Mouse (Mus musculus): ENCODE measurements around the gene Qrsl1. TPM values are rescaled to one million over a fixed set of nuclear protein-coding genes. Genes with fewer than 3 reads are reported as not detected.

The Qrsl1 gene
- polyA plus RNA-seq, 1 experiment from 2014 or later: 3.5 TPM

DNA sequence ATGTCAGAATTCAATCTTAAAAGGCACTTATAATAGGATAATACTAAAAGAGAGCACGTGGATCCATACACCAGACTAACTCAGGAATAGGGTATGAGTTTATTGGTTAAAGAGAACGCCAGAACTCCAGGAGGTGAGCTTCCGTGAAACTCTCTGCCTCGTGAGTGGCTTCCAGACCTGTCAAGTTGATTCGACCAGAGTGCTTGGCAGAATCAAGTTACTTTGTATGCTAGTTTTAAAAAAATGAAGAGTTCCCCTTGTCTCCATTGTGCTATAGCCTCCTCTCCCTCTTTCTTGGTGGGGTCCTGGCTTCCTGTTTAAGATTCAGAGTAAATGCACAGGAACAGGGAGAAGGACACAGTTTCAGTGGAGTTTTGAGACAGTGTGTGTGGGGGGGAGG, 60.1 kb downstream of the Qrsl1 start:
- H3K36me3 ChIP-seq (ENCODE audit: inconsistent target): no peaks in the 10 kb centered on the region
- H3K4me3 ChIP-seq (ENCODE audit: inconsistent target): no peak overlapping the region
- WGBS (ENCODE audit: missing documents): 90% methylated on average over 5 of the region's 5 CpGs
- no peaks in the 10 kb centered on the region for H3K79me2 ChIP-seq (ENCODE audit: inconsistent target)
- H3K27ac ChIP-seq: peak overlapping the region; percentile 58

DNA sequence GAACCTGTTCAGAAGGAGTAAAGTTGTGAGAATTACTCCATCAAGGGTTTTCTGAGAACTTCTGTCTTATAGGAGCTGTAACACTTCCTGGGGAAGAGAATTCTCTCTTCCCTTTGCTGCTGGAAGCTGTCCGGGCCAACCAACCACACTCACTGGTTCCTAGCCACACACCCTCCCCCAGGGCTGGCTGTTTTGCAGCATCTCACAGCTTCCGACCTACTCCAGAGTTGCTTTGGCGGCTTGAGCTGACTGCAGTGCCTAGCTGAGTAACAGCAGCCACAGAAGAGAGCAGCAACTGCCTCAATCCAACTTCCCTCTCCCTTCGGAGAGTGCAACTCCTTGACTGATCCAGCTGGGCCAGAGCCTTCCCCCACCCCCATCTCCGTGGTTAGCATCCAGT, 68.7 kb downstream of the Qrsl1 start:
- no peaks in the 10 kb centered on the region for H3K79me2 ChIP-seq (ENCODE audit: inconsistent target)
- WGBS (ENCODE audit: missing documents): 10% methylated on average over 5 of the region's 5 CpGs
- no peaks in the 10 kb centered on the region for H3K36me3 ChIP-seq (ENCODE audit: inconsistent target)

DNA sequence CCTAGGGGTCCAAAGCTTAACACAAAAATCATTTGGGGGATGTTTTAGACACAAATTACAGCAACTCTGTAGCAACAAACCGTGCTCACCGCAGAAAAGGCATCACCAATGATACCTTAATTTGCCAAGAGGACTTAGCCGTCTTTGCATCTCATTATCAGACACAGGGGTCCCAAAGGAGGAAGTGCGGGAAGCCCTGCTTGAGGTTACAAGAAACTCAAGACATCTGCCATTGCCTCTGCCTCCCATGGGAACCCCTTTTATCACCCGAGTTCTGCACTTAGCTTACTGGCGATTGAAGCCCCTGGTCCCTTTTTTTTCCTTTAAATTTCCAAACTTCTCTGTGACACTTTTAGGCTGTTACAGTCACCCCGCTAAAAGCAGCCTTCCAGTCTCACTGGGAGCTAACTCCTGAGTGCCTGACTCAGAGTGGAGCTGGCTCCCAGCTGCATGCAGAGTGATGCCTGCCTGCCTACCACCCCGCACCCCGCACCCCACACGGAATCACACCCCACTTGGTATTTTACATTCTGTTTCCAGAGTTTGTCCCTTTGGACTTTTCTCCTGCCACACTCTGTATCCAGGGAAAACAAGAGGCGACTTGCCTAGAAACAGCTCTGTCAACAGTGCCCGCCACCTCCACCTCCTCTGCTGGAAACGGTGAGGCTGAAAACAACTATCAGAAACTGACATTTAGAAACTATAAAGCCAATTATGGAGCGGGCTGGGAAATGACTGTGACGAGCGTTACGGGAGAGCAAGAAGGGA, 71.1 kb downstream of the Qrsl1 start:
- 84% methylated on average over 17 of the region's 17 CpGs for WGBS (ENCODE audit: missing documents)
- Histone ChIP-seq H3K27ac (no peak overlapping the region), H3K4me3 (ENCODE audit: inconsistent target) (no peak overlapping the region), H3K36me3 (ENCODE audit: inconsistent target) (no peaks in the 10 kb centered on the region), H3K79me2 (ENCODE audit: inconsistent target) (no peaks in the 10 kb centered on the region)

More for the DNA sequence above, 68.7 kb downstream of the Qrsl1 start:
- H3K27ac ChIP-seq: no peak overlapping the region
- H3K4me3 ChIP-seq (ENCODE audit: inconsistent target): no peak overlapping the region

DNA sequence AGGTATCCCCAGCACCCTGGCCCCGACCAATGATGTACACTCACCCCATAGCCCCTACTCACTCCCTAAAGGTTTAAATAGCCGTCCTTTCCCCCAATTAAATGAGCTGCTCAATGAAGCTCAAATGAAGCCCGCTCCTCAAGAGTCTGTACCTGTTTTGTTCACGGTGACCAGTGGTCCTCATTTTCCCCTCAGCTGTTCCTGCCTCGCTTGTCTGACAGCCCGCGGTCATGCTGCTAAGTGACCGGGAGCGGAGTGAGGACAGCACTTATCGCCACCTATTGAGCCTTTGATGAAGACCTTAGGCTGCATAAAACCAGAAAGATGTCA, 72.9 kb downstream of the Qrsl1 start:
- WGBS (ENCODE audit: missing documents): 97% methylated on average over 10 of the region's 10 CpGs

DNA sequence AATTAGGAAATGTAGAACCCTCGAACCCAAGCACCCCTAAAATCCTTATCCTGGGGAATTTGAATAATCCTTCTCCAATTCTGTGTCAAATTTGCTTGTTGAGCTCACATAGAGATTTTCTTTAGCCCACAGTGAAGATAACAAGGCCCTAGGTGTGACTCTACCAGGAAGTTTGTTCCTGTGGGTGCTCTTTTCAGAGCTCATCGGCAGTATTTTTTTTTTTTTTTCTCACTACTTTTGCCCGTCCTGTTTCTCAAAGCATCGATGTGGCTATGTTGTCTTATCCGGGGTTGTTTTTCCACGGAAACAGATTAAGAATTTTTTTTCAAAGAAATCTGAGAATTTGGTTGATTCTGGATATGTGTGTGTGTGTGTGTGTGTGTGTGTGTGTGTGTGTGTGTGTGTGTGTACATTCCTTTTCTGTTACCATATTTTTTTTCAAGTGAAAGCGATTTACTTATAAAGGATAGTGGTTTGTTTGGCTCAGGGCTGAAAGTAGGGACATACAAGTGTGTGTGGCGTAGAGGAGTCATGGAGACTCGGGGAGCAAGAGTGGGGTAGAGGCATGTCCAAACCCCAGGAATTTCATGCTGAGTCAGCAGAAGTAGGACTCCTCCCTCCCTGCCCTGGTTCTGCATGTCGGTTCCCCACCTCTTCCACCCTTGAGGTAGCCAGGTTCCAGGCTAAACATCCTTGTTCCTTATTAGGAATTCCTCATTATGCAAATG, 73.4 kb downstream of the Qrsl1 start:
- no peaks in the 10 kb centered on the region for H3K36me3 ChIP-seq (ENCODE audit: inconsistent target)
- no peak overlapping the region for H3K4me3 ChIP-seq (ENCODE audit: inconsistent target)
- no peak overlapping the region for H3K27ac ChIP-seq
- no peaks in the 10 kb centered on the region for H3K79me2 ChIP-seq (ENCODE audit: inconsistent target)
- WGBS (ENCODE audit: missing documents): 94% methylated on average over 10 of the region's 10 CpGs

More for the DNA sequence above, 72.9 kb downstream of the Qrsl1 start:
- H3K36me3 ChIP-seq (ENCODE audit: inconsistent target): no peaks in the 10 kb centered on the region
- H3K4me3 ChIP-seq (ENCODE audit: inconsistent target): no peak overlapping the region
- no peak overlapping the region for H3K27ac ChIP-seq
- no peaks in the 10 kb centered on the region for H3K79me2 ChIP-seq (ENCODE audit: inconsistent target)

DNA sequence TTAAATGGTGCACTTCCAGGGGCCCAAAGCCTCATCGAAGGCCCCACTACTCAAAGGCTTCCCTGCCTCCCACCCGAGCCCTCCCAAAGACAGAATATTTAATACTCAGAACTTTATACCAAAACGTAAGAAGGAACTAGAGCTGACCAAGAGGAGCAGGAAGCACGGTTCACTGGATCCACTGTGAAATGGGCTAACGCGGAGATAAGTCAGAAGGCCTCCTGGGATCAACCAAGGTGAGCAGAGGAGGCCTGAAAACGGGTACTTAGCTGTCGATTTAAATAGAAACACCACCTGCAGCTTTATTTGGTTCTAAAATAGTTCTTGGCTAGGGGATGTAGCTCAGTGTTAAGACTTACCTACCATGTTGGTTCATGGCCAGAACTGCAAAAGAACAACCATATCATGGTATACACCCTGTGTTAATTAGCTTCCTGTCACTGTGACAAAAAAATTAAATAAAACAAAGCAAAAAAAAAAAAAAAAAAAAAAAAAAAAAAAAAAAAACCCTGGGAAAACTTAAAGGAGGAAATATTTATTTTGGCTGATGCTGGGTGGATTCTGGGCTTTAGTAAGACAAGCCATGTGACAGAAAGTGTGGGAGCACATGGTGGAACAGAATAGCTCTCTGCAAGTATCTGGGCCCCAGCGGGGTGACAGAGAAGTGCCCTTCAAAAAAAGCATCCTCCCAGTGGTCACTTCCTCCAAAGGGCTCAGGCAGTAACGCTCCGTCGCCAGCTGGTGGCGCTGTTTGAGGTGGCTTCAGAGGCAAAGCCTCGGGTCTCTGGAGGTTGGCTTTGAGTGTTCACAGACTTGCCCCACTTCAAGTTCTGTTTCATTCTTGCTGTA, 74.5 kb downstream of the Qrsl1 start:
- Histone ChIP-seq H3K27ac (no peak overlapping the region), H3K36me3 (ENCODE audit: inconsistent target) (no peaks in the 10 kb centered on the region), H3K4me3 (ENCODE audit: inconsistent target) (no peak overlapping the region), H3K79me2 (ENCODE audit: inconsistent target) (no peaks in the 10 kb centered on the region)
- 87% methylated on average over 14 of the region's 14 CpGs for whole genome bisulfite sequencing (ENCODE audit: missing documents)

DNA sequence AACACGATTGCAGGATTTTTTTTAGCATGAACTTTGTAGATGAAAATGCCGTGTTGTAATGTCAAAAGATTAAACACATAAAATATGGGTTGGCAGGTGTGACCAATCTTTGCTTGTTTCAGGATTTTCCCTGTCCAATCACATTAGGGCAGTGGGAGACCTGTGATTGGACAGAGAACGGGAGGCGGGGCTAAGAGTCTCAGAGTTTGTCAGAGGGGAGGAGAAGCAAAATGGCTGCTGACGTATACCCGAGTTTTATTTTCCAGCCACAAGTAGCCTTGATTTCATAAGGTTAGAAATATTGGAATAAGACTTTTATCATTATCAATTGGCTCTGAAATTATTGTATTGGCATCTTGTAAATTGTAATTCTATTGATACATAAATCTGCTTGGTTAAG, 75.8 kb downstream of the Qrsl1 start:
- no peaks in the 10 kb centered on the region for H3K79me2 ChIP-seq (ENCODE audit: inconsistent target)
- H3K36me3 ChIP-seq (ENCODE audit: inconsistent target): no peaks in the 10 kb centered on the region
- no peak overlapping the region for H3K27ac ChIP-seq
- WGBS (ENCODE audit: missing documents): over 99% methylated on average over 6 of the region's 6 CpGs
- H3K4me3 ChIP-seq (ENCODE audit: inconsistent target): no peak overlapping the region

DNA sequence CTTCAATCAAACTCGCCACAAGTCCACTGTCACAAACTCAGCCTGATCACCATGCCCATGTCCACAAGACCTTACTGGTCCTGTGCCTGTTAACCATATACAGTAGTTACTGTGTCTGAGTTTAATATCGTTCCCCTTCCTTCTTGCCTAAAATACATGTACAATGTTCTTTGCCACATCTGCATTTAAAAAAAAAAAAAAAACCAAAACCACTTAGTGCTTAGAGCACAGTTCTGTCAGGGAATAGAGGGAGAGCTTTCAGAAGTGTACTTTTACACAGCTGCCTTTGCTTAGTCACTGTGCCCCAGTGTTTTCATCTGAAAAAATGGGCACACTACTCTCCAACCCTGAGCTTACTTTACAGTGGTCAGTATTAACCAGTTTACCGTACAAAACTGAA, 76.8 kb downstream of the Qrsl1 start:
- H3K79me2 ChIP-seq (ENCODE audit: inconsistent target): no peaks in the 10 kb centered on the region
- no peaks in the 10 kb centered on the region for H3K36me3 ChIP-seq (ENCODE audit: inconsistent target)
- no peak overlapping the region for H3K4me3 ChIP-seq (ENCODE audit: inconsistent target)
- 91% methylated on average over 3 of the region's 3 CpGs for WGBS (ENCODE audit: missing documents)
- H3K27ac ChIP-seq: no peak overlapping the region

Other genes starting within 250 kb of the Qrsl1 start
- gene Rtn4ip1, start 62 bp upstream of the Qrsl1 start, polyA plus RNA-seq (2018): 6.6 to 13.1 TPM (median 7.9 TPM) in 3 replicates
- gene Crybg1, start 247.1 kb upstream of the Qrsl1 start, polyA plus RNA-seq (2018): 19.6 to 26.8 TPM (median 25.1 TPM) in 3 replicates

Data from macrophage (primary cell).